Mouse (Mus musculus) heart, embryonic 13.5 days (tissue): ENCODE measurements around the gene Olfml3. TPM values are rescaled to one million over a fixed set of nuclear protein-coding genes. Genes with fewer than 3 reads are reported as not detected.

Source experiments
- ATAC-seq: fragments of 200-750 bp; cut with Nextera tagmentation; 2 replicates; pipeline ENCODE4 v1.8.0; 2017; ENCODE audit warnings: moderate TSS enrichment; ENCODE audit not compliant: insufficient number of reproducible peaks, low FRiP score, low TSS enrichment; ENCODE audit errors: extremely low read depth
- H3K27ac ChIP-seq: fragments of 300-500 bp; sonication (generic); replicated peaks from 2 replicates; pipeline ENCODE4 v1.5.1; 2015; ENCODE audit warnings: moderate library complexity, mild to moderate bottlenecking, inconsistent platforms
- H3K27me3 ChIP-seq: fragments of 300-500 bp; sonication (generic); replicated peaks from 2 replicates; pipeline ENCODE4 v1.6.1; 2015; ENCODE audit warnings: mild to moderate bottlenecking, inconsistent platforms
- H3K36me3 ChIP-seq: fragments of 300-500 bp; sonication (generic); 2 replicates; pipeline ENCODE4 v1.6.1; 2015; ENCODE audit warnings: mild to moderate bottlenecking, inconsistent platforms
- H3K4me1 ChIP-seq: fragments of 300-500 bp; sonication (generic); 2 replicates; pipeline ENCODE4 v1.6.1; 2015; ENCODE audit warnings: inconsistent platforms
- H3K4me2 ChIP-seq: fragments of 300-500 bp; sonication (generic); 2 replicates; pipeline ENCODE4 v1.6.1; 2015; ENCODE audit warnings: inconsistent platforms, mild to moderate bottlenecking, moderate library complexity
- H3K4me3 ChIP-seq: fragments of 300-500 bp; sonication (generic); 2 replicates; pipeline ENCODE4 v1.5.1; 2015; ENCODE audit warnings: moderate library complexity, mild to moderate bottlenecking, inconsistent platforms
- H3K9ac ChIP-seq: fragments of 300-500 bp; sonication (generic); 2 replicates; pipeline ENCODE4 v1.6.1; 2015; ENCODE audit warnings: inconsistent platforms, mild to moderate bottlenecking, moderate library complexity
- H3K9me3 ChIP-seq: fragments of 300-500 bp; sonication (generic); 2 replicates; pipeline ENCODE4 v1.6.1; 2016; ENCODE audit warnings: inconsistent platforms
- WGBS: fragments of 180-500 bp; shearing (Covaris S2); methylation state at CpG from one replicate; pipeline ENCODE4 v1.1.7; 2015; ENCODE audit warnings: mixed read lengths; 5-methylcytosine and 5-hydroxymethylcytosine counted together
- polyA plus RNA-seq: library from polyadenylated mRNA; unstranded; fragments of >200 nt; fragmentation: Nextera tagmentation; extraction: Ambion mirVana; gene quantifications from 2 replicates; pipeline ENCODE4 v1.2.1, GENCODE M21; 2015

Olfml3 gene
- 21.9 and 24.1 TPM in 2 replicates for polyA plus RNA-seq

DNA sequence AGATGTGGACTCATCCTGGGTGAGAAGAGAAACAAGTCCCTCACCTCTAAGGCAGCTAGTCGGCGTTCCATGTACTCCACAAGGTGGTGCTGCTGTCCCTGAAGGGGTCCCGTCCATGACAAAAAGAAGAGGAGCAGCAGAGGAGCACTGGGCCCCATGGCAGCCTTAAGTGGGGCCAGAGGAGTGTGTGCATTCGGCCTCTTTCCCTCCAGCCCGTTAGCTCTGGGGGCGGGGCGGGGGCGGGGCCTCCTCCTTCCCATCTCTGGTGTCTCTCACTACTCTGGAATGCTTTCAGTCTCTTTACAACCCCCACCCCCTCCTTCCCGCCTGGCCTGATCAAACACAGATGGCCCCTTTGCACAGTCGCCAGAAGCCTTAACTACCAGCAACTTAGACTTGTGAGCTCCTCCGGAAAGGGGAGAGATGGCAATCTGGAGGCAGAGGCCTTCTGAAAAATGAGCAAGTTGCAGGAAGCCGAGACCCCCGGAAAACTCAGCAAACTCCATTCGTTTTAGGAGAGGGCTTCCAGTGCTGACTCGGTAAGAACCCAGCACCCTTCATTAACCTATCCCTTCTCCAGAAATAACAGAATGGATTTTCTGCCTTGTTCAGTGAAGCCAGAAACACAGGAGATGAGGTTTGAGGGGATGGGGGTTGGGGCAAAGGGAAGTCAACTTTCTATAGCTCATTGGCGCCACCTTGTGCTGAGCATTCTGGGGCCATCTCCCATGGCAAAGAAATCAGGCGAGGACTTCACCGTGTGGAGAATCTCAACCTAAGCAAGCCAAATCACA, at the start of gene Olfml3:
TSS of gene Olfml3 (minus strand) at position 224 of the 794 bp plus-strand sequence.
- H3K4me1 ChIP-seq, result peaks cover 67% of the 10 kb centered on the region
- H3K27ac ChIP-seq, result peak within 1 kb of the TSS; percentile 98
- H3K36me3 ChIP-seq, result peaks cover 18% of the 10 kb centered on the region
- peak within 1 kb of the TSS; percentile 74 for H3K4me2 ChIP-seq
- no peaks in the 10 kb centered on the region for H3K27me3 ChIP-seq
- peak within 1 kb of the TSS; percentile 79 for H3K9ac ChIP-seq
- H3K9me3 ChIP-seq, result no peaks in the 10 kb centered on the region
- H3K4me3 ChIP-seq, result peak within 1 kb of the TSS; percentile 51
- WGBS, result under 1% methylated on average over 18 of the region's 18 CpGs
- peak; percentile 77 for ATAC-seq

DNA sequence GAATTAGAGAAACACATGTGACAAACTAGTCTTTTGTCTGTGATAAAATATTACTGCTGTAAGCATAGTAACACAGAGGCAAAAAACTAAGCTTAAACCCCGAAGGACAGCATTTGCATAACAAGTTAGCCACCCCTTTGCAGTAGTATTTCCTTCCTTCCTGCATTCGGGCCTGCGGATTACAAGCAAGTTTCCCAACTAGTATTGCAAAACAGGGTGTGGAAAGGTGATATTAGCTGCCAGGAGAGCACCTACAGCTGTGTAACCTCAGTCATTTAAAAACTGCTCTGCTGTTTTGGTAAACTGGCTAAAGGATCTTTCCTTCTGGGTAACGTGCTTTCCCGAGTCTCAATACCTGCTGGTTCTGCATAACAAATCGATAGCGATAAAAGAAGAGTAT, 49.4 kb upstream of the Olfml3 start:
- H3K4me2 ChIP-seq, result peak overlapping the region; percentile 88
- H3K9ac ChIP-seq, result no peak overlapping the region
- H3K36me3 ChIP-seq, result no peaks in the 10 kb centered on the region
- H3K9me3 ChIP-seq, result no peaks in the 10 kb centered on the region
- no peaks in the 10 kb centered on the region for H3K27me3 ChIP-seq
- H3K27ac ChIP-seq, result no peak overlapping the region
- 0 out of 2 replicates have a peak overlapping the region, but pooled peaks have one; percentile 5 for H3K4me3 ChIP-seq
- no peak for ATAC-seq
- WGBS, result 66% methylated on average over 7 of the region's 7 CpGs
- H3K4me1 ChIP-seq, result peaks cover 54% of the 10 kb centered on the region

DNA sequence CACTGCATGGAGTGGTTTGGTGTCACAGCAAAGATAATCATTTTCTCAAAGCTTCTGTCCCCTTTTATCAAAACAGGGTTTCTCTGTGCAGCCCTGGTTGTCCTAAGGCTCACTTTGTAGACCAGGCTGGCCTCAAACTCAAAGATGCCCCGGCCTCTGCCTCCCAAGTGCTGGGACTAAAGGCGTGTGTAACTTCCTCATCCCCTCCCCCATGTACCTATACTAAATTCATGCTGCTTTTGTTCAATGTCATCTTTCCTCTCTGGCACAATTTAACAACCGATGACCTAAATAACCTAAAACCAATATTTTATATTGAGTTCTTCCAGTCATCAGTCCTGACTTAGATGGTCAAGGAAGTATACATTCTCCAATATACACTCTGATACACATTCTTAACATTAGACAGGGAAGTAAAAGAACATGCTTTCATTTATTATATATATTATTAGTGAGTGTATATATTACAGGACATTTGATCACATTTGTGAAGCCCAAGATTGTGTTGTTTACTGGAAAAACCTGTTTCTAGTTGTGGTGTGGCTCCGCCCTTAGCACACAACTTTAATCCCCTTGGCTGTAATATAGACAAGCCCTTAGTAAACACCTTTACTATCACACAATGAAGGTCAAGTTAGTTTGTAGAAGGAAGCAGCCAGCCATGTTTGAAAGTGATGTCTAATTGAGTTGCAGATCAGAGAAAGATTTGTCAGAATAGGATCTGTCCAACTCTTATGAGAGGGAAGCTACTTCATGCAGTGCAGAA, 45.2 kb upstream of the Olfml3 start:
- Histone ChIP-seq H3K27ac (no peak overlapping the region), H3K4me3 (no peak overlapping the region), H3K9me3 (no peaks in the 10 kb centered on the region), H3K4me2 (no peak overlapping the region), H3K27me3 (no peaks in the 10 kb centered on the region), H3K36me3 (peaks cover 2% of the 10 kb centered on the region), H3K4me1 (peaks cover 61% of the 10 kb centered on the region), H3K9ac (no peak overlapping the region)
- no peak for ATAC-seq
- 87% methylated on average over 4 of the region's 4 CpGs for WGBS

DNA sequence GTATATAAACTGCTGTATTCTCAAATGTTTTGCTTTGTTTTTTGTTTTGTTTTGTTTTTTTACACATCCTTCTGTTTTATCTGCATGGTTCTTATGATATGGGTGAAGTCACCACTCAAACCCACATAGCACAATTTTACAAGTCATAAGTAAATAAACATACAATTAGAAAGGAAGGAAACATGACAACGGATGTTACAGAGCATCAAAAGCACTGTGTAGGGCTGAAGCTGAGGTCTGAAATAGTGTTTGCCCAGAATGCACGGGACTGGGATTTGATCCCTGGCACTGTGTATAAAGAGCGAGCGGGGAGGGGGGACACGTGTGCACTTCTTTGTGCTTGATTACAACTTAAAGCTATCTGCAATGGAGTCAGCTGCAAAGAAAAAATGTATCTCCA, 43.0 kb upstream of the Olfml3 start:
- Histone ChIP-seq H3K4me3 (no peak overlapping the region), H3K4me2 (no peak overlapping the region), H3K27ac (no peak overlapping the region), H3K36me3 (peaks cover 21% of the 10 kb centered on the region), H3K4me1 (peaks cover 48% of the 10 kb centered on the region), H3K27me3 (no peaks in the 10 kb centered on the region), H3K9ac (no peak overlapping the region), H3K9me3 (no peaks in the 10 kb centered on the region)
- ATAC-seq, result no peak
- WGBS, result 75% methylated on average over 5 of the region's 5 CpGs

GRCm38 (mm10) chr3:103780271-103780670, 42.5 kb upstream of the Olfml3 start:
- no peak for ATAC-seq
- Histone ChIP-seq H3K9ac (no peak overlapping the region), H3K4me1 (peaks cover 48% of the 10 kb centered on the region), H3K9me3 (no peaks in the 10 kb centered on the region), H3K36me3 (peaks cover 25% of the 10 kb centered on the region), H3K27ac (no peak overlapping the region), H3K4me2 (no peak overlapping the region), H3K27me3 (no peaks in the 10 kb centered on the region), H3K4me3 (no peak overlapping the region)
- 81% methylated on average over 3 of the region's 3 CpGs for WGBS

- Histone ChIP-seq H3K9me3 (no peaks in the 10 kb centered on the region), H3K4me3 (no peak overlapping the region), H3K36me3 (peaks cover 25% of the 10 kb centered on the region), H3K27ac (no peak overlapping the region), H3K4me2 (no peak overlapping the region), H3K4me1 (peaks cover 41% of the 10 kb centered on the region), H3K27me3 (no peaks in the 10 kb centered on the region), H3K9ac (no peak overlapping the region)
- 81% methylated on average over 7 of the region's 7 CpGs for WGBS
- ATAC-seq, result no peak
Observed at GRCm38 (mm10) chr3:103779183-103779582, 41.4 kb upstream of the Olfml3 start.

GRCm38 (mm10) chr3:103778660-103779059, 40.9 kb upstream of the Olfml3 start:
- Histone ChIP-seq H3K4me3 (no peak overlapping the region), H3K27me3 (no peaks in the 10 kb centered on the region), H3K27ac (no peak overlapping the region), H3K4me1 (peaks cover 39% of the 10 kb centered on the region), H3K36me3 (peaks cover 28% of the 10 kb centered on the region), H3K9ac (no peak overlapping the region), H3K9me3 (no peaks in the 10 kb centered on the region), H3K4me2 (no peak overlapping the region)
- ATAC-seq, result no peak
- 77% methylated on average over 6 of the region's 6 CpGs for WGBS

DNA sequence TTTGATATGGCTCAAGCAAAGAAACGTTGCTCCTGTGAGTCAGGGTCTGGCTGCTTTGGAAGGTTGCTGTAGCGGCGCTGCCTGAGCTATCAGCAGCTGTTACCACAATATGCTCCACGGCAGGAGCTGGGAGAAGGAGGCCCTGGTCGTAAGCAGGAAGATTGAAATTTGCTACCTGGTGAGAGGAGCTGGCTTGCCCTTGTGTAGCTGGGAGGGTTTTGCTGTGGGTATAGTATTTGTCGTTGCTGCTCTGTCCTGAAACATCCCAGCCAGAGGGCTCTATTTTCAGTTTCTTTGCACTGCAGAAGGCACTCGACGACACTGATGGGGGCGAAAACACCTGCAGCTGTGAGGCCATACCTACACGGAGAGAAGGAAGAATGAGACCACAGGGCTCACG, 40.1 kb upstream of the Olfml3 start:
- Histone ChIP-seq H3K4me2 (no peak overlapping the region), H3K27ac (no peak overlapping the region), H3K4me3 (no peak overlapping the region), H3K27me3 (no peaks in the 10 kb centered on the region), H3K9me3 (no peaks in the 10 kb centered on the region), H3K9ac (no peak overlapping the region), H3K4me1 (peaks cover 41% of the 10 kb centered on the region), H3K36me3 (peaks cover 28% of the 10 kb centered on the region)
- ATAC-seq, result no peak
- 80% methylated on average over 11 of the region's 11 CpGs for WGBS

DNA sequence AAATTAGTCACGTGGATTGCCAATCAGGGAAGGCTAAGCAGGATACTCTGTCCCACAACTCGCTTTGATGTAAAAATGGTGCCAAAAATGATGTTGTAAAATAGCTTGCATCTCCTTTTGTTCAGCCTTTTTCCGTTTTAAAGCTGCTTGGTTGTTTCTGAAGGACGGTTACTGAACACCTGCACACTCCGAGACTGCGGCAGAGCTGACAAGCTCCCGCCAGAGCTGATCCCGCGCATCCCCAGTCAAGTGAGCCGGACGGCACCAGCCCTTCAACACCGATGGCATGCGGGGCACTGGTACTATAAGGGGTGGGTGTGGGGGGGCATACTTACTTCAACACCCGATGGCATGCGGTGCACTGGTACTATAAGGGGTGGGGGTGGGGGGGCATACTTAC, 36.2 kb upstream of the Olfml3 start:
- H3K4me1 ChIP-seq, result peaks cover 45% of the 10 kb centered on the region
- ATAC-seq, result no peak
- H3K27me3 ChIP-seq, result no peaks in the 10 kb centered on the region
- H3K9me3 ChIP-seq, result no peaks in the 10 kb centered on the region
- H3K9ac ChIP-seq, result no peak overlapping the region
- H3K36me3 ChIP-seq, result peaks cover 42% of the 10 kb centered on the region
- 82% methylated on average over 15 of the region's 15 CpGs for WGBS
- H3K27ac ChIP-seq, result no peak overlapping the region
- no peak overlapping the region for H3K4me2 ChIP-seq
- no peak overlapping the region for H3K4me3 ChIP-seq

GRCm38 (mm10) chr3:103773508-103773907, 35.7 kb upstream of the Olfml3 start:
- ATAC-seq, result no peak
- Histone ChIP-seq H3K4me1 (peaks cover 43% of the 10 kb centered on the region), H3K9me3 (no peaks in the 10 kb centered on the region), H3K27ac (peak overlapping the region; percentile 95), H3K9ac (peak overlapping the region; percentile 41), H3K4me2 (no peak overlapping the region), H3K27me3 (no peaks in the 10 kb centered on the region), H3K4me3 (no peak overlapping the region), H3K36me3 (peaks cover 46% of the 10 kb centered on the region)
- WGBS, result 76% methylated on average over 3 of the region's 3 CpGs

DNA sequence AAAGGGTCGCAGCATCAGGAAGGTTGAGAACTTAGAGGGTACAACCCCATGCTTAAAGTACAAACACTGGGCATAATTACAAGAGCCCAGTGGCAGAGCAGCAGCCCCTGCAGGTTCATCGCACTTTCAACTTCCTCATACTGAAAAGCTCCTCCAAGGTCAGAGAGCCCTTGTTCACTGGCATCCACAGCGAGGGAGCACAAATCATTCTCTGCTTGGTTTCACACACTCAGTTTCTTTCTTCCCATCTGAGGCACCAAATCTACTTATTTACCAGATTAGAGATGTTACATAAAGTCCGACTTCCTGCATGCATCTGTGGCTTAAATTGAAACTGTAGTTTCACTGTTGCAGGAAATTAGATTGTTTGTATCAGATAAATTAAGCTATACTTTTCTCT, 35.0 kb upstream of the Olfml3 start:
- H3K4me3 ChIP-seq, result no peak overlapping the region
- WGBS, result 62% methylated on average over 4 of the region's 4 CpGs
- H3K4me2 ChIP-seq, result 0 out of 2 replicates have a peak overlapping the region, but pooled peaks have one; percentile 0
- H3K9ac ChIP-seq, result peak overlapping the region; percentile 41; the same call in 1 of the 2 replicates
- peak overlapping the region; percentile 95 for H3K27ac ChIP-seq
- H3K9me3 ChIP-seq, result no peaks in the 10 kb centered on the region
- ATAC-seq, result no peak
- peaks cover 49% of the 10 kb centered on the region for H3K36me3 ChIP-seq
- peaks cover 46% of the 10 kb centered on the region for H3K4me1 ChIP-seq
- no peaks in the 10 kb centered on the region for H3K27me3 ChIP-seq
